Mouse (Mus musculus): ENCODE measurements around the gene Dcaf5.
"Not testable (repeated sequence)": the region's sequence is repeated elsewhere in the genome, so short reads cannot be mapped to it uniquely, and the experiment has no call there.

DNA sequence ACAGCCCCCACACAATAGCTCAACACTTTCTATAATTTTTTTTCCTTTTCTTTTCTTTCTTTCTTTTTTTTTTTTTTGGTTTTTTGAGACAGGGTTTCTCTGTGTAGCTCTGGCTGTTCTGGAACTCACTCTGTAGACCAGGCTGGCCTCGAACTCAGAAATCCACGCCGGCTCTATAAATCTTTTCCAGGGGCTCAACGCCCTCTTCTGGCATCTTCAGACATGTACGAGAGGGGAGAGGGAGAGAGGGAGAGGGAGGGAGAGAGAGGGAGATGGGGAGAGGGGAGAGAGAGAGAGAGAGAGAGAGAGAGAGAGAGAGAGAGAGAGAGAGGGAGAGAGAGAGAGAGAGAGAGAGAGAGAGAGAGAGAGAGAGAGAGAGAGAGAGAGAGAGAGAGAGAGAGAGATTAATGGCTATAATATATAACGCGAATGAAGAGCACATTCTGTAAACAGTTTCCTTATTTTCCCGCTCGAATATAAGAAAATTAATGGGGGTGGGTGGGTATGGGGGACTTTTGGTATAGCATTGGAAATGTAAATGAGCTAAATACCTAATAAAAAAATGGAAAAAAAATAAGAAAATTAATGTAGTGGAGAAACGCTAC lies 26.0 kb upstream of the Dcaf5 start:
- peak; percentile 23; the same call in 1 of the 2 replicates for TF ChIP-seq CTCF (IDR thresholded peaks at IDR 0.05; ENCODE audit: low read depth)
- not testable (repeated sequence) for TF ChIP-seq EP300 (IDR thresholded peaks at IDR 0.05; ENCODE audit: low read depth)
